Mouse (Mus musculus) intestine, embryonic 16.5 days (tissue): ENCODE measurements around the gene Elmo1. TPM values are rescaled to one million over a fixed set of nuclear protein-coding genes. Genes with fewer than 3 reads are reported as not detected.

Experiments used
- ATAC-seq: fragments of 200-750 bp; cut with Nextera tagmentation; 2 replicates; pipeline ENCODE4 v1.8.0; 2017; ENCODE audit warnings: moderate TSS enrichment, moderate library complexity
- H3K27ac ChIP-seq: fragments of 300-500 bp; sonication (generic); 2 replicates; pipeline ENCODE4 v1.5.1; 2014; ENCODE audit warnings: mild to moderate bottlenecking, low read length
- H3K27me3 ChIP-seq: fragments of 300-500 bp; sonication (generic); replicated peaks from 2 replicates; pipeline ENCODE4 v1.6.1; 2014; ENCODE audit warnings: low read length, control low read depth, mixed read lengths; ENCODE audit not compliant: control insufficient read depth, insufficient read depth
- H3K36me3 ChIP-seq: fragments of 300-500 bp; sonication (generic); 2 replicates; pipeline ENCODE4 v1.6.1; 2014; ENCODE audit warnings: low read length, control low read depth; ENCODE audit not compliant: control insufficient read depth, insufficient read depth
- H3K4me1 ChIP-seq: fragments of 300-500 bp; sonication (generic); 2 replicates; pipeline ENCODE4 v1.6.1; 2014; ENCODE audit warnings: low read length, control low read depth, mixed read lengths; ENCODE audit not compliant: control insufficient read depth, insufficient read depth
- H3K4me2 ChIP-seq: fragments of 300-500 bp; sonication (generic); 2 replicates; pipeline ENCODE4 v1.6.1; 2014; ENCODE audit warnings: low read depth, low read length, control low read depth
- H3K4me3 ChIP-seq: fragments of 300-500 bp; sonication (generic); 2 replicates; pipeline ENCODE4 v1.5.1; 2014; ENCODE audit warnings: mild to moderate bottlenecking, low read length
- H3K9ac ChIP-seq: fragments of 300-500 bp; sonication (generic); 2 replicates; pipeline ENCODE4 v1.6.1; 2014; ENCODE audit warnings: low read depth, low read length
- H3K9me3 ChIP-seq: fragments of 300-500 bp; sonication (generic); 2 replicates; pipeline ENCODE4 v1.6.1; 2016; ENCODE audit warnings: low read length, control low read depth; ENCODE audit not compliant: control insufficient read depth
- WGBS: fragments of 180-500 bp; shearing (Covaris S2); extraction: QIAGEN DNeasy Blood & Tissue Kit; methylation state at CpG from one replicate; pipeline ENCODE4 v1.1.7; 2014; 5-methylcytosine and 5-hydroxymethylcytosine counted together
- polyA plus RNA-seq: library from polyadenylated mRNA; unstranded; fragments of >200 nt; fragmentation: Nextera tagmentation; extraction: Ambion mirVana; gene quantifications from 2 replicates; pipeline ENCODE4 v1.2.1, GENCODE M21; 2015

The Elmo1 gene
- polyA plus RNA-seq, 1 experiment from 2014 or later: 14.4 TPM

GRCm38 (mm10) chr13:20489698-20490417 lies 399.5 kb downstream of the Elmo1 start:
- Histone ChIP-seq H3K27ac (no peak overlapping the region), H3K4me1 (no peaks in the 10 kb centered on the region), H3K9ac (no peak overlapping the region), H3K4me2 (no peak overlapping the region), H3K27me3 (no peaks in the 10 kb centered on the region), H3K4me3 (no peak overlapping the region), H3K9me3 (no peaks in the 10 kb centered on the region), H3K36me3 (no peaks in the 10 kb centered on the region)
- no peak for ATAC-seq
- 63% methylated on average over 8 of the region's 8 CpGs for WGBS

DNA sequence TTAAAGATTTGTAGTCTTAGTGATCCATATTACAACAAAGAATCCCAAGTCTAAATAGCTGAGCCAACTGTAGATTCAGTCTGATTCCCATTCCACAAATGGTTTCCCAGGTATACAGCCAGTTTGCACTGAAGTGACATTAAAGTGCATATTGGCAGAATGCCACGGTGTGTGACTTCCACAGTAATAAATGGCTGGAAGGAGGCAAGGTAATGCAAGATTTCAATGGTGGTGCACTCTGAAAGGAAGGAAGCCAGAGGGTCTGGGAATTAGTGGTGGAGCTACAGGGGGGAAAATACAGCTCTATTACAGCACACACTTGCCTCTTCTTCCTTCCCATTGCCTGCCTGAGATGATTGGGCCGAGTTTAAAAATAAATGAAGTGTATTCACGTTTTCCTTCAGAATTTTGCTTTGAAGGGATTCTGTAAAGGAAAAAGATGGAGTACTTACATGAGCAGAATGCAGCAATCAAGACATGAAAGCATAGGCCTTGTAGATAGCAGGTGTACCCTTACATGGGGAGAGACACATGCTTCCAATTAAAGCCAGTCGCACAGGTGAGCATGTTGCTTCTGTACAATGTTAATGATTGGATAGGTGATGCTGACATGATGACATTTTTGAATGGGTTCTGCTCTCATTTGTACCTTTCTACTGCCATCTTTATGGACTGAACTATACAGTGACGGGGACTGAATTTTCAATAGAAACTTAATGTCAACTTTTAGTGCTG lies 400.6 kb downstream of the Elmo1 start:
- Histone ChIP-seq H3K4me2 (no peak overlapping the region), H3K27me3 (no peaks in the 10 kb centered on the region), H3K9me3 (no peaks in the 10 kb centered on the region), H3K4me1 (no peaks in the 10 kb centered on the region), H3K9ac (no peak overlapping the region), H3K36me3 (no peaks in the 10 kb centered on the region), H3K4me3 (no peak overlapping the region), H3K27ac (no peak overlapping the region)
- no peak for ATAC-seq
- WGBS: 74% methylated on average over 5 of the region's 5 CpGs

DNA sequence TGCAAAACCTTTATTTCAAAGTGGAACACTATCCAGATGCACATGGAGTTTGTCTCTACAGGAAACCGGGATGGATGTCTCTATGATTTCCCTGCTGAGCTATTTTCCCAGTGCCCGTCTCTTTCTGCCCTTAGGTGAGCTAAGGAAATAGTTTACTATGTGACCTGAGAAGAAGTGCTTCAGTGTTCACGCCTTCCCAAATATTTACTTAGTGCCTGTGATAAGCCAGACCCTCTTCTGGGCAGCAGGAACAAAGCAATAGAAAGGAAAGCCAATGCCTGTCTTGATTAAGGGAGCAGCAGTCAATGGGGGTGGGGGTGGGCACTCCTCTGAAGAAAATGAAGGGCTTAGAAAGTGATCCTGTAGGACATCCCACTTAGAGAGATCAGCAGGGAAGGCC lies 401.3 kb downstream of the Elmo1 start:
- no peak overlapping the region for H3K27ac ChIP-seq
- no peaks in the 10 kb centered on the region for H3K9me3 ChIP-seq
- no peaks in the 10 kb centered on the region for H3K27me3 ChIP-seq
- no peaks in the 10 kb centered on the region for H3K36me3 ChIP-seq
- no peak overlapping the region for H3K4me3 ChIP-seq
- H3K4me2 ChIP-seq: no peak overlapping the region
- no peaks in the 10 kb centered on the region for H3K4me1 ChIP-seq
- H3K9ac ChIP-seq: no peak overlapping the region
- WGBS: 25% methylated on average over 3 of the region's 3 CpGs
- no peak for ATAC-seq

GRCm38 (mm10) chr13:20494047-20494739 lies 403.8 kb downstream of the Elmo1 start:
- ATAC-seq: no peak

GRCm38 (mm10) chr13:20501923-20502322 lies 411.5 kb downstream of the Elmo1 start:
- ATAC-seq: no peak
- Histone ChIP-seq H3K9ac (no peak overlapping the region), H3K4me2 (no peak overlapping the region), H3K27me3 (no peaks in the 10 kb centered on the region), H3K4me1 (no peaks in the 10 kb centered on the region), H3K36me3 (no peaks in the 10 kb centered on the region), H3K27ac (no peak overlapping the region), H3K4me3 (no peak overlapping the region), H3K9me3 (no peaks in the 10 kb centered on the region)

More at GRCm38 (mm10) chr13:20494047-20494739, 403.8 kb downstream of the Elmo1 start:
- no peak overlapping the region for H3K9ac ChIP-seq
- no peak overlapping the region for H3K4me2 ChIP-seq
- no peaks in the 10 kb centered on the region for H3K9me3 ChIP-seq
- no peaks in the 10 kb centered on the region for H3K36me3 ChIP-seq
- H3K4me1 ChIP-seq: no peaks in the 10 kb centered on the region
- 74% methylated on average over 6 of the region's 6 CpGs for WGBS
- no peaks in the 10 kb centered on the region for H3K27me3 ChIP-seq
- no peak overlapping the region for H3K4me3 ChIP-seq
- no peak overlapping the region for H3K27ac ChIP-seq

GRCm38 (mm10) chr13:20503371-20503770 lies 413.0 kb downstream of the Elmo1 start:
- H3K9ac ChIP-seq: no peak overlapping the region
- no peak overlapping the region for H3K27ac ChIP-seq
- H3K4me3 ChIP-seq: no peak overlapping the region
- H3K36me3 ChIP-seq: no peaks in the 10 kb centered on the region
- WGBS: 87% methylated on average over 3 of the region's 3 CpGs
- no peaks in the 10 kb centered on the region for H3K4me1 ChIP-seq
- H3K4me2 ChIP-seq: no peak overlapping the region
- no peaks in the 10 kb centered on the region for H3K27me3 ChIP-seq
- H3K9me3 ChIP-seq: no peaks in the 10 kb centered on the region
- no peak for ATAC-seq

GRCm38 (mm10) chr13:20507381-20508129 lies 417.2 kb downstream of the Elmo1 start:
- H3K4me2 ChIP-seq: no peak overlapping the region
- H3K9me3 ChIP-seq: no peaks in the 10 kb centered on the region
- no peak for ATAC-seq
- WGBS: 68% methylated on average over 10 of the region's 10 CpGs
- no peaks in the 10 kb centered on the region for H3K27me3 ChIP-seq
- no peaks in the 10 kb centered on the region for H3K4me1 ChIP-seq
- no peak overlapping the region for H3K9ac ChIP-seq
- H3K27ac ChIP-seq: no peak overlapping the region
- H3K4me3 ChIP-seq: no peak overlapping the region
- no peaks in the 10 kb centered on the region for H3K36me3 ChIP-seq

DNA sequence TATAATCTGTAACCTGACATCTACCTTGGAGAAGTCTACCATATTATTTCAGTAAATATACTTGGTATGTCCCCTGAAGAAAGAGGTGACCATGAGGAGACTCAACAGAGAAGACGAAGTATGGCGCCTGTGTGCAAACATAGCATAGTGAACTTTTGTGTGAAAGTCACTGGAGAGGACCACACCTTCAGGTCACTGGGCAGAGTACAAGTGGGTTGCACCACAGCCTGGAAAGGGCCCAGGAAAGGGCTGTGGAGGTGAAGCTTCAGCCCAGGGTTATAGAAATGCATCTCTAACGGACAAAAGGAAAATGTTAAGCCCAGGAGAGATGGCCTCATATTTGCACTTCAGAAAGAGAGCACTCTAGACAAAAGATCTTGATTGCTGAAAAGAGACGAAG lies 420.6 kb downstream of the Elmo1 start:
- no peak for ATAC-seq
- Histone ChIP-seq H3K4me1 (no peaks in the 10 kb centered on the region), H3K9ac (no peak overlapping the region), H3K27me3 (no peaks in the 10 kb centered on the region), H3K36me3 (no peaks in the 10 kb centered on the region), H3K9me3 (no peaks in the 10 kb centered on the region), H3K4me2 (no peak overlapping the region), H3K27ac (no peak overlapping the region), H3K4me3 (no peak overlapping the region)
- 87% methylated on average over 4 of the region's 4 CpGs for WGBS
